Mouse (Mus musculus): ENCODE data around the gene Ndufs2. TPM values are rescaled to one million over a fixed set of nuclear protein-coding genes. Genes with fewer than 3 reads are reported as not detected.
A peak's percentile ranks its signal among the peaks of the same experiment; 100 is the strongest.

The Ndufs2 gene
- polyA plus RNA-seq, 1 experiment from 2014 or later: 244 TPM

DNA sequence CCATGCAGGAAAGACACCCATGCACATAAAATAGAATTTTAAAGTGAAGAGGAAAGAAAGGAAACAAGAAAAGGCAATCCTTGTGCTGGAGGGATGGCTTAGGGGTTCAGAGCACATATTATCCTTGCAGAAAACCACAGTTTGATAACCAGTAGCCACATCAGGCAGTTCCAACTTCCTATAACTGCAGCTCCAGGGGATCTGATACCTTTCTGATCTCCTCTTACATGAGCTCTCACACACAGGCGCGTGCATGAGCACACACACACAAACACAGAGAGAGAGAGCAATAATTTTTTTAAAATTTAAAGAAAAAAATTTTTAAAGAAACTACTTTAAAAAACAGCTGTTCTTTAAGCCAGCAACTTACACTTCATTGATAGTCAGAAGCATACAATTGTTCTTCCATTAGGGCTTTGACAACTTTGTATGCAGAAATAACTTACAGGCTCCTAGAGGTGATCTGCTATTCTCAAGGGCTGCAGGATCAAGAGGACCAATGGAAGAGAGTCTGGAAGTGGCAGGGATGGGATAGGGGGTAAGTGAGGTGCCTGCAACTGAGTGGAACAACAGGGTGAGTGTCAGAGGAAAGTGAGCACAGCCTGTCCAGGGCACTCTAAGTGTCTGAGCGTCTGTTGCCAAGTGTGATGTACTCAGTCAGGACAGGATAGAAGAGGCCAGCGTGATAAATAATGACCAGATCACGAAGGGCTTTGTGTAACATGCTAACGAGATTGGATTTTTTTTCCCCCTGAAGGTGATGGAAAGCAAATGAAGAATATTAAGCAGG lies 45.3 kb downstream of the Ndufs2 start:
- Histone ChIP-seq H3K27ac (ENCODE audit: low read depth) (no peak overlapping the region), H3K4me3 (ENCODE audit: low read depth, low read length) (no peak overlapping the region)
- no peak for ATAC-seq (ENCODE audit: insufficient read depth)

DNA sequence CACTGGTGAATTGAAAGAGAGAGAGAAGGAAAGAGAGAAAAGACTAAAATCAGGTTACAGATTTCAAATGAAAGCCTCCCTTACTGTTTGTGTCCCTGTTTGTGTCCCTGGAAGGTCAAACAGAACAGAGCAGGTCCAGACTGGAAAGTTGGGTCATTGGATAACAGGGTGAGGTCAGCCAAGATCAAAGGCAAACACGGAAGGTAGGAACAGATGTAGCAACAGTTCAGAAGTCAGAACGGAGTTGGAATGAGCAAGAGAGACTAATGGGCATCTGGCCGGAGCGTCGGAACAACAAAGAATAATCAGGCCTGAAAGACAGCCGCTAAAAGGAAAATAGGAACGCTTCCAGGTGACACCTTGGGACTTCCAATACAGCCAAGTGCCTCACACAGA lies 46.9 kb downstream of the Ndufs2 start:
- 59% methylated on average over 7 of the region's 7 CpGs for WGBS
- TF ChIP-seq CTCF (IDR thresholded peaks at IDR 0.05; ENCODE audit: low read depth): no peak
- no peaks in the 10 kb centered on the region for H3K27me3 ChIP-seq (ENCODE audit: insufficient read depth, low read length)
- H3K9me3 ChIP-seq (ENCODE audit: low read depth, low read length): no peaks in the 10 kb centered on the region
- H3K36me3 ChIP-seq (ENCODE audit: insufficient read depth): no peaks in the 10 kb centered on the region
- no peak overlapping the region for H3K4me2 ChIP-seq
- no peak for ATAC-seq (ENCODE audit: insufficient read depth)
- no peak overlapping the region for H3K27ac ChIP-seq (ENCODE audit: low read depth)
- H3K4me1 ChIP-seq (ENCODE audit: insufficient read depth): no peaks in the 10 kb centered on the region
- no peak for DNase-seq
- no peak overlapping the region for H3K4me3 ChIP-seq (ENCODE audit: low read depth, low read length)
- no peak overlapping the region for H3K9ac ChIP-seq

More for the DNA sequence above, 45.3 kb downstream of the Ndufs2 start:
- no peaks in the 10 kb centered on the region for H3K36me3 ChIP-seq (ENCODE audit: insufficient read depth)
- no peaks in the 10 kb centered on the region for H3K27me3 ChIP-seq (ENCODE audit: insufficient read depth, low read length)
- WGBS: 66% methylated on average over 6 of the region's 6 CpGs
- TF ChIP-seq CTCF (IDR thresholded peaks at IDR 0.05; ENCODE audit: low read depth): no peak
- no peak for DNase-seq
- no peak overlapping the region for H3K9ac ChIP-seq
- H3K4me1 ChIP-seq (ENCODE audit: insufficient read depth): no peaks in the 10 kb centered on the region
- H3K9me3 ChIP-seq (ENCODE audit: low read depth, low read length): no peaks in the 10 kb centered on the region
- no peak overlapping the region for H3K4me2 ChIP-seq

DNA sequence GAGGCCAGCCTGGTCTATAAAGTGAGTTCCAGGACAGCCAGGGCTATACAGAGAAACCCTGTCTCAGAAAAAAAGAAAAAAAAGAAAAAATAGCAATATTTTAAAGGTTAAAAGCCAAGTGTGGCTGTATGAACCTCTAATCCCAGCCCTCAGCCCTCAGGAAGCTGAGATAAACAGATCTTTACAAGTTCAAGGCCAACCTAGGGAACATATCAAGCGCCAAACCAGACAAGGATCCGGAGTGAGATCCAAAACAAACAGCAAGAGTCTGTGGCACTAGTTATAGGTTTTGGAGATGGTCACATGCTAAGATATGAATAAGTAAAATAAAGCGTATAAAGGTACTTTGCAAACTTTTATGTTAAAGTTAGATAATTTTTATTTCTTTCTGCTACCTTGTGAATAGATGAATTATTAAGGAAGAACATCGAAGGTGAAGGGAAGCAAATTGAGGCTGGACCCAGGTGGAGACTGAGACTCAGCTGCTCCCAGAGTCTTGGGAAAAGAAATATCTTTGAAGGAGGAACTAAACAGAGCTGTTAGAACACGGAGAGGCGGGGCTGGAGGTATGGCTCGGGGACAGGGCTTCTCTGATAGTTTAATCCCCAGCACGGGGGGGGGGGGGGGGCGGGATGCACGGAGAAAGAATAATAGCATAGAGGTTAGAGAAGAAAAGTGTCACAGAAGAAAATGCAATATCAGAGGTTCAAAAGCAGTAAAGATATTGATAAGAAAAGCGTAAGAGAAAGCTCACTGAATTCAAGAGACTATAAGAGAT lies 47.5 kb downstream of the Ndufs2 start:
- no peaks in the 10 kb centered on the region for H3K9me3 ChIP-seq (ENCODE audit: low read depth, low read length)
- no peak for ATAC-seq (ENCODE audit: insufficient read depth)
- no peak overlapping the region for H3K9ac ChIP-seq
- no peak overlapping the region for H3K27ac ChIP-seq (ENCODE audit: low read depth)
- WGBS: 48% methylated on average over 11 of the region's 11 CpGs
- H3K27me3 ChIP-seq (ENCODE audit: insufficient read depth, low read length): no peaks in the 10 kb centered on the region
- TF ChIP-seq CTCF (IDR thresholded peaks at IDR 0.05; ENCODE audit: low read depth): no peak
- no peak overlapping the region for H3K4me3 ChIP-seq (ENCODE audit: low read depth, low read length)
- no peak for DNase-seq
- H3K4me1 ChIP-seq (ENCODE audit: insufficient read depth): no peaks in the 10 kb centered on the region
- H3K4me2 ChIP-seq: no peak overlapping the region
- no peaks in the 10 kb centered on the region for H3K36me3 ChIP-seq (ENCODE audit: insufficient read depth)

DNA sequence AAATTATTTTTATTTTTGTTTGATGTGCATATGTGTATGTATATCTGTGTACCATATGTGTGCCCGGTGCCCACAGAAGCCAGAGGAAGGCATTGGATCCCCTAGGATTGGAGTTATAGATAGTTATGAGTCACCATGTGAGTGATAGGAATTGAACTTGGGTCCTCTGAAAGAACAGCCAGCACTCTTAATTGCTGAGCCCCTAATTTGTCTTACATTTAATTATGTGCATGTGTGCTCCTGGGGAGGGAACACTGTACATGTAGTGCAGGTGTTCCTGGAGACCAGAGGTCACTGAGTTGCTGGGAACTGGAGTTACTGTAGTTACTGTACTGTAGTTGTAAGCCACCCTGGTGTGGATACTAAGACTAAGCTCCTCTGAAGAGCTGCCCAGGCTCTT lies 50.4 kb downstream of the Ndufs2 start:
- no peak for ATAC-seq (ENCODE audit: insufficient read depth)
- no peak overlapping the region for H3K4me3 ChIP-seq (ENCODE audit: low read depth, low read length)
- 96% methylated on average over 1 of the region's 1 CpGs for WGBS
- H3K9me3 ChIP-seq (ENCODE audit: low read depth, low read length): no peaks in the 10 kb centered on the region
- no peaks in the 10 kb centered on the region; the same call in 1 of the 2 replicates for H3K4me1 ChIP-seq (ENCODE audit: insufficient read depth)
- H3K27ac ChIP-seq (ENCODE audit: low read depth): no peak overlapping the region
- no peak for TF ChIP-seq CTCF (IDR thresholded peaks at IDR 0.05; ENCODE audit: low read depth)
- H3K36me3 ChIP-seq (ENCODE audit: insufficient read depth): no peaks in the 10 kb centered on the region
- DNase-seq: no peak
- H3K27me3 ChIP-seq (ENCODE audit: insufficient read depth, low read length): peaks cover 15% of the 10 kb centered on the region
- no peak overlapping the region for H3K9ac ChIP-seq
- H3K4me2 ChIP-seq: no peak overlapping the region

DNA sequence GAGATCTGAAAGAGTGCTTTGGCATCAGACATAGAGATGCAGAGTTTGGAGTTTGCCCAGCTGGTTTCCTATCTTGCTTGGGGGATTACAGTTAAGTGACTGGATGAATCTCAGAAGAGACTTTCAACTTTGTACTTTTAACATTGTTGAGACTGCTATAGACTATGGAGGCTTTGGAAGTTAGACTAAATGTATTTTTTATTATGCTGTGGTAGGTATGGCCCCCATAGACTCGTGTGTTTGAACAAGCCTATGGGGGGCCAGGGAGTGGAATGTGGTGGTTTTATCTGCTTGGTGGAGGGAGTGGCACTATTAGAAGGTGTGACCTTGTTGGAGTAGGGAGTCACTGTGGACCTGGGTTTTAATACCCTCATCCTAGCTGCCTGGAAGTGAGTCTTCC lies 51.7 kb downstream of the Ndufs2 start:
- Histone ChIP-seq H3K4me3 (ENCODE audit: low read depth, low read length) (no peak overlapping the region), H3K9ac (no peak overlapping the region), H3K27me3 (ENCODE audit: insufficient read depth, low read length) (peaks cover 28% of the 10 kb centered on the region), H3K4me1 (ENCODE audit: insufficient read depth) (no peaks in the 10 kb centered on the region; the same call in 1 of the 2 replicates), H3K4me2 (no peak overlapping the region), H3K9me3 (ENCODE audit: low read depth, low read length) (no peaks in the 10 kb centered on the region), H3K27ac (ENCODE audit: low read depth) (no peak overlapping the region), H3K36me3 (ENCODE audit: insufficient read depth) (no peaks in the 10 kb centered on the region)
- DNase-seq: no peak
- no peak for TF ChIP-seq CTCF (IDR thresholded peaks at IDR 0.05; ENCODE audit: low read depth)
- ATAC-seq (ENCODE audit: insufficient read depth): no peak
- WGBS: 29% methylated on average over 1 of the region's 1 CpGs

DNA sequence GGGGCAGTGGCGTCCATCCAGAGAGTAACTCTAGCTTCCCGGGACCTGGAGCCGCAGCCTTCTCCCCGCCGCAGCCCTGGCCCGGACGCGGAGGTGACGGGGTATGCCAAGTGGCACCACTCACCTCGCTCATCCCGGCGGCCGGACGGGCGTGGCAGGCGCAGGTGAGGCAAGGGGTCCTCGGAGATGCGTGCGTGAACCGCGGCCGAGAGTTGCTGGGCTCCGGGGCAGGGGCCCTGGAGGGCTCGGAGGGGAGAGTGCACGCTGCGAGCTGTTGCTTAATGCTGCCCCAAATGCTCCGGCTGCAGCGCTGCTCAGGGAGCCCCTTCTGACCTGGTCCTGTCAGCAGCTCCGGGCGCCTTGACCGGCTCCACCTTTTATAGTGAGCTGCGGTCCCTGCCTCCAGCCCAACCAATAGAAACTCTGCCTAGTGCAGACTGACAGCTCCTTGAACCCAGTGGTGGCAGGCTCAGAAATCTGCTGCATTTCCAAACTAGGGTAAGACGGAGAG lies 55.2 kb downstream of the Ndufs2 start, which contains the start of gene Pcp4l1:
Gene Pcp4l1 (minus strand): TSS at position 382 of the 511 bp plus-strand sequence.
- peak; percentile 86 for ATAC-seq (ENCODE audit: insufficient read depth)
- under 1% methylated on average over 33 of the region's 33 CpGs for WGBS

More for the DNA sequence above, 55.2 kb downstream of the Ndufs2 start, which contains the start of gene Pcp4l1:
- TF ChIP-seq CTCF (IDR thresholded peaks at IDR 0.05; ENCODE audit: low read depth): no peak
- peak; percentile 68 for DNase-seq
- no peaks in the 10 kb centered on the region for H3K9me3 ChIP-seq (ENCODE audit: low read depth, low read length)
- H3K9ac ChIP-seq: peak within 1 kb of the TSS; percentile 46
- peaks cover 51% of the 10 kb centered on the region for H3K27me3 ChIP-seq (ENCODE audit: insufficient read depth, low read length)
- peak within 1 kb of the TSS; percentile 51 for H3K4me3 ChIP-seq (ENCODE audit: low read depth, low read length)
- no peak within 1 kb of the TSS for H3K27ac ChIP-seq (ENCODE audit: low read depth)
- no peaks in the 10 kb centered on the region; the same call in 1 of the 2 replicates for H3K4me1 ChIP-seq (ENCODE audit: insufficient read depth)
- no peaks in the 10 kb centered on the region for H3K36me3 ChIP-seq (ENCODE audit: insufficient read depth)
- peak within 1 kb of the TSS; percentile 88 for H3K4me2 ChIP-seq
